24 mouse cellular contexts compared by ENCODE assay signal in the genomic region with DNA sequence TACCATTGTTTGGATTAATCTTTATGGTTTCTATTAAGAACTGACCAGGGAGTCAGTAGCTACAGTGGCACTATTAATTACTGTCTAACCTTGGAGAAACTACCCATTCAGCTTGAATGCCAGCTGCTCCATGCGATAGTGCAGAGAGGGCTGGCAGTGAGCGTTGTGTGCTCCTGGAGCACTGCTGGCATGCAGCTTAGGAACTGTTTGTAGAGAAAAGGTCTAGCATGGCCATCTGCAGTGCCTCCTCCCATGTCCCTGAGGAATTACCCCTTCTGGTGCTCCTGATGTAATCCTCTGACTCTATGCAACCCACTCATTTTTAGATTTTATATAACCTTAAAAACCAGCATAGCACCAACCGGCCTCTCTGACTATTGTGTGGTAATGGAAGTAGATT. TPM values are rescaled to one million over a fixed set of nuclear protein-coding genes. Genes with fewer than 3 reads are reported as not detected.
DNase-seq lines count a peak whose midpoint lies in the region; ATAC-seq lines count a peak whose summit lies in the region.
"Had no signal": no experiment of that assay in that cellular context is flagged by ENCODE, and none has a peak within 500 bp of the region (broad histone marks: within the 10 kb centered on the region; RNA-seq: fewer than 3 reads in every experiment).

No protein-coding gene starts in this region.

- ATAC-seq in cerebellum, adult (ENCODE audit: insufficient number of reproducible peaks, low FRiP score, low TSS enrichment), result no peak
- ATAC-seq: forebrain, embryonic 13.5 days; hindbrain, embryonic 16.5 days; intestine, embryonic 15.5 days had no signal

- peak; percentile 34 for DNase-seq in adrenal gland, adult 2 months
- DNase-seq in adrenal gland, adult 8-10 months, result no peak
- peak; percentile 53 for DNase-seq in cerebellum, adult 9-10 months
- DNase-seq in layer of hippocampus, adult 8-10 months (ENCODE audit: low spot score in 2 of 2), result peak; percentile 40 to 55
- no peak for DNase-seq in layer of hippocampus, postnatal 14 days (ENCODE audit: low spot score in 2 of 2)
- peak; percentile 77 for DNase-seq in layer of hippocampus, adult 9-11 months
- no peak for DNase-seq in heart, adult 8-10 months (ENCODE audit: low spot score)
- DNase-seq: embryo, embryonic 11 days; kidney, adult 8-10 months; kidney, postnatal 10 days; liver, embryonic 13.5 days; lung, embryonic 14.5 days; lung, postnatal 36 days; midbrain, embryonic 14.5 days had no signal

RNA-seq across cellular contexts. Expression of a gene that starts 7.4 kb away (rescaled TPM):
- 10 to 100 TPM; 40.6 to 57.6 TPM for total RNA-seq in adrenal gland, adult 2 months (2021)
- polyA plus RNA-seq in adrenal gland, adult 2 months (2012; rRNA removed), result 2.7 and 3.7 TPM in 2 replicates
- 10 to 100 TPM; 57.4 to 61.2 (median 59.2) TPM for total RNA-seq in adrenal gland, adult 8-10 months (2022)
- 100 to 1,000 TPM in 3 of 4 experiments, 10 to 100 TPM in 1; 95.9 to 127 (median 105) TPM for total RNA-seq in layer of hippocampus, adult 8-10 months (2022)
- total RNA-seq in layer of hippocampus, postnatal 14 days (2021), result 10 to 100 TPM; 64.9 to 71.7 TPM
- 10 to 100 TPM; 48.5 to 54.4 (median 52.0) TPM for total RNA-seq in heart, adult 8-10 months (2022)

RNA-seq across cellular contexts. Expression of a gene that starts 15.5 kb away (rescaled TPM):
- not detected for total RNA-seq in adrenal gland, adult 2 months (2021)
- 2.0 and 3.2 TPM in 2 replicates for polyA plus RNA-seq in adrenal gland, adult 2 months (2012; rRNA removed)
- total RNA-seq in adrenal gland, adult 8-10 months (2022), result under 1 TPM in 1 of 4 experiments, not detected in 3; 0.80 TPM
- total RNA-seq in layer of hippocampus, adult 8-10 months (2022), result 1 to 10 TPM in 3 of 4 experiments, under 1 TPM in 1; 0.93 to 3.2 (median 2.2) TPM
- 1 to 10 TPM in 1 of 2 experiments, under 1 TPM in 1; 0.81 to 1.5 TPM for total RNA-seq in layer of hippocampus, postnatal 14 days (2021)
- not detected for total RNA-seq in heart, adult 8-10 months (2022)
- total RNA-seq: gastrocnemius, adult 18-20 months; megakaryocyte-erythroid progenitor cell, adult 5-6 weeks had no signal
- polyA plus RNA-seq: forebrain, embryonic 13.5 days; gonadal fat pad, adult 2 months; heart, postnatal 0 days; hindbrain, embryonic 10.5 days; neural tube, embryonic 11.5 days had no signal

Comparison
In these comparisons a context has a peak if more than half of its experiments do, and no peak if none do; other contexts are left out.
1. DNase-seq: peak in adrenal gland, adult 2 months (single experiment), cerebellum, adult 9-10 months (single experiment), layer of hippocampus, adult 8-10 months (2 of 2) and layer of hippocampus, adult 9-11 months (single experiment); none in adrenal gland, adult 8-10 months (single experiment), layer of hippocampus, postnatal 14 days (0 of 2) and heart, adult 8-10 months (single experiment).